Mouse (Mus musculus) pancreas, adult 10 weeks (tissue): Measurements from ENCODE around the gene Acsf3. TPM values are rescaled to one million over a fixed set of nuclear protein-coding genes. Genes with fewer than 3 reads are reported as not detected.

Source experiments
- polyA plus RNA-seq: library from polyadenylated mRNA; stranded (reverse); fragments of 350-450 nt; fragmentation: Illumina TruSeq; extraction: RNeasy Lipid Tissue Mini Kit (QIAGEN cat#74804); gene quantifications from one replicate; pipeline ENCODE4 v1.2.3, GENCODE M21; 2015; ENCODE audit warnings: low read depth, low replicate concordance; ENCODE audit not compliant: insufficient read depth

The Acsf3 gene
- 3.9 TPM for polyA plus RNA-seq

DNA sequence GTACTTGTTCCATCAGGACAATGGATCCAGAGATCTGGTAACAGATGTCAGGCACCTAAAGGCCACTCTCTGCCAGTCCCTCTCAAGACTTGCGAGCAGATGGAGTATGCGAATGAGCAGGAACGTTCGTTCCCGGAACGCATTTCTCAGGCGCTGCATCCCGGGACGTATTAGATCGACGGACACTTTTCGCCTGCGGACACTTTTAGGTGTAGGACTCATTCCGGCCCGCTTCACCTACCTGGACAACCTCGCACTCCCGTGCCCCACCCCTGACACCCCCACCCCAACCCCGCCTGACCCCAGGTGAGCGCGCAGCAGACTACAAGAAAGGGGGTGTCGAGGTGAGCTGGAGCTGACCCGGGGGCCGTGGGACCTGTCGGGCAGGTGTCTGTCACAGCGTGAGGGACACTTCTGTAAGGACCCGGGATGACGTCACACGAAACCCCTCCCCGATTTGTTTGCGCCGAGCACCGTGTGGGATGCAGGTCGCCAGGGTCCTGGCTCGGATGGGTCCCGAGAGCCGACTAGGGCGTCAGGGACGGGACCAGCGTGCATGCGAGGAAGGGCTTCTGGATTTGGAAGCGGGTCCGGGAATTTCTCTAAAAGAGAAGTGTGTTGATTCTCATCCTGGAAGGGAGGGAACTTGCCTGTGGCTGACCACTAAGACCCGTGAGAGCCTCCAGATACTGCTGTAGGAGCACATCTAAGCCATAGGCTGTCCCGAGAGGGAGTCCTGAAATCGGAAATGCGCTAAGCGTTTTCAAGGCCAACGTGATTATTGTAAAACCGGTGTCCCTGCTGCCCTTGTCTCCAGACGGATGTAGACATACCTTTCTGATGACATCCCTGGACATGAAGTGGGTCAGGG lies at the start of gene Acsf3:
Acsf3 (plus strand) TSS at position 202 of the 871 bp plus-strand sequence.

DNA sequence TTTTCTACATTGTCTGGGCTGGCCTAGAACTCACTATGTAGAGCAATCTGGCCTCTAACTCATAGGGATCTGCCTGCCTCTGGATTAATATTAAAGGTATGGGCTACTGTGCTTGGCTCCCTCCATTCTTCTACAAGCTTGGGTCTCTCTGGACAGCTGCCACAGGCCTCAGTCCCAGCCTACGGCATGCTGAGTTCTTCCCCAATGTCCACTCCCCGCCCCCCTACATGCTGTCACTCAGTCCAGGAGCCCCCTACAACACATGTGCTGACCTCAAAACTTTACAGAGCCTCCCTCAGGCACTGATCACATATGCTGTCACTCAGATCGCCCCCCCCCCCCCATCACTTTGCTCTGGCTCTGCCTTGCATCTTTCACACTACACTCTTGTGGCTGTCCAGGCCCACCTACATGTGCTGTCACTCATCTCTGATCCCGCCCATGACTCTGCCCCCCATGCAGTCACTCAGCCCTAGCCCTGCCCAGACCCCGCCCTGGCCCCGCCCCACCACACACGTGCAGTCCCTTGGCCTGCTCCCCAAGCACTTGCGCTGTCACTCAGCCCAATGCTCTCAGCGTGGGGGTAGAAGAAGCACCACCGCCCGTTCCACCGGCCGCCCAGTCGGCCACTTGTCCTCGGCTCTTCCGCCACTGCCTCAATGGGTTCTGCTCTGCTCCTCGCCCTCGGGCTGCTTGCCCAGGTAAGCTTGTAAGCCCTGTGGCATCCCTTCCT lies 72.7 kb downstream of the Acsf3 start, which contains the start of gene Cdh15:
Cdh15 (plus strand) TSS at position 138 of the 733 bp plus-strand sequence.

Other genes with a start within 250 kb of the Acsf3 start
- 16.5 TPM for gene Piezo1, start 224.2 kb upstream of the Acsf3 start, polyA plus RNA-seq
- 1.1 TPM for gene Cdt1, start 207.5 kb upstream of the Acsf3 start, polyA plus RNA-seq
- gene Aprt, start 198.6 kb upstream of the Acsf3 start, polyA plus RNA-seq: 22.5 TPM
- 1.8 TPM for gene Galns, start 164.0 kb upstream of the Acsf3 start, polyA plus RNA-seq
- gene Trappc2l, start 163.8 kb upstream of the Acsf3 start, polyA plus RNA-seq: 17.6 TPM
- gene Pabpn1l, start 152.7 kb upstream of the Acsf3 start, polyA plus RNA-seq: not detected
- 11.7 TPM for gene Cbfa2t3, start 76.4 kb upstream of the Acsf3 start, polyA plus RNA-seq
- not detected for gene Cdh15, start 72.5 kb downstream of the Acsf3 start, polyA plus RNA-seq